Mouse (Mus musculus): ENCODE data around the gene Trappc6a. TPM values are rescaled to one million over a fixed set of nuclear protein-coding genes. Genes with fewer than 3 reads are reported as not detected.
"Not testable (repeated sequence)": the region's sequence is repeated elsewhere in the genome, so short reads cannot be mapped to it uniquely, and the experiment has no call there.

Gene Trappc6a
- polyA plus RNA-seq, 1 experiment from 2014 or later = 101 TPM

- H3K4me2 ChIP-seq (ENCODE audit: low read depth, low read length); H3K9me3 ChIP-seq (replicated peaks; ENCODE audit: control insufficient read depth, low read length); ATAC-seq (ENCODE audit: insufficient read depth, low FRiP score); H3K9ac ChIP-seq (ENCODE audit: low read length); H3K27me3 ChIP-seq (ENCODE audit: control insufficient read depth, insufficient read depth, low read length); H3K36me3 ChIP-seq (ENCODE audit: control insufficient read depth, insufficient read depth, low read length); H3K27ac ChIP-seq (ENCODE audit: low read length); H3K4me1 ChIP-seq (ENCODE audit: control insufficient read depth, insufficient read depth, low read length); H3K4me3 ChIP-seq (replicated peaks; ENCODE audit: low read length): not testable (repeated sequence)
- WGBS = 82% methylated on average over 6 of the region's 7 CpGs
These were observed 3.7 kb downstream of the Trappc6a start for GRCm38 (mm10) chr7:19511934-19512333.

GRCm38 (mm10) chr7:19512353-19512752 is 4.2 kb downstream of the Trappc6a start:
- H3K9ac ChIP-seq (ENCODE audit: low read length) = no peak overlapping the region
- no peak overlapping the region for H3K4me2 ChIP-seq (ENCODE audit: low read depth, low read length)
- no peaks in the 10 kb centered on the region for H3K9me3 ChIP-seq (replicated peaks; ENCODE audit: control insufficient read depth, low read length)
- H3K4me1 ChIP-seq (ENCODE audit: control insufficient read depth, insufficient read depth, low read length) = 0 out of 2 replicates have a peak, but pooled peaks cover 8% of the 10 kb centered on the region
- no peaks in the 10 kb centered on the region for H3K36me3 ChIP-seq (ENCODE audit: control insufficient read depth, insufficient read depth, low read length)
- no peak overlapping the region for H3K27ac ChIP-seq (ENCODE audit: low read length)
- no peak for ATAC-seq (ENCODE audit: insufficient read depth, low FRiP score)
- H3K27me3 ChIP-seq (ENCODE audit: control insufficient read depth, insufficient read depth, low read length) = no peaks in the 10 kb centered on the region
- no peak overlapping the region for H3K4me3 ChIP-seq (replicated peaks; ENCODE audit: low read length)
- WGBS = 70% methylated on average over 6 of the region's 6 CpGs

DNA sequence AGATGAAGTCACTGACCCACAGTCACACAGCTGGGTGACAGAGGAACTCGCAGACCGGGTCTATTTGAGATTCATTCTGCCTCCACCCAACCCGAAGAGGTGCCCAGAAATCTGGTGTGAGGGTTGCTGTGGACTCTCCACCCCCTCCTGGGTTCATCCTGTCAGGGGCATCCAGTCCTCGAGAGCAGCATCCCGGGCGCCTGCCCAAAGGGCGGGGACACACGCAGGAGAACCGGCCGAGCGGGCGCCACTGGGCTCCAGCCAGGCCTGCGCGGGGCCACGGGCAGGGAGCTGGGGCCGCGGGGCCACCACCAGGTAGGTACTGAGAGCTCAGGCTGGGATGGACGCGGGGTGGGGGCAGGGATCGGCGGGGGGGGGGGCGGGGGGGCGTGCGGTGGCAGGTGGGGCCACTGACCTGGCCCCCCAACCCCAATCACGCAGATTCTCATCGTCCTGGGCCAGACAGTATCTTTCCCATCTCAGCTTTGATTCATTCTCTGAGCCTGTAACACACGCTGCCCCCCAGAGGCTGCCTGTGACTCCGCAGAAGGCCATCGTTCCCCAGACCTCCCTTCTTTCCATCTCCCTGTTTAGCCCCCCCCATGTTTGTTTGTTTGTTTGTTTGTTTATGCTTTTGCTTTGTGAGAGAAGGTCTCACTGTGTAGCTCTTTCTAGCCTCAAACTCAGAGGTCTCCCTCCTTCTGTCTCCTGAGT is 9.6 kb downstream of the Trappc6a start, which contains the start of gene Nkpd1:
Gene Nkpd1 (plus strand): TSS at position 187 of the 714 bp plus-strand sequence.
- peak within 1 kb of the TSS; percentile 21 for H3K4me3 ChIP-seq (replicated peaks; ENCODE audit: low read length)
- H3K4me2 ChIP-seq (ENCODE audit: low read depth, low read length) = peak within 1 kb of the TSS; percentile 45
- H3K27ac ChIP-seq (ENCODE audit: low read length) = no peak within 1 kb of the TSS
- H3K9ac ChIP-seq (ENCODE audit: low read length) = peak within 1 kb of the TSS; percentile 56
- peaks cover 43% of the 10 kb centered on the region for H3K27me3 ChIP-seq (ENCODE audit: control insufficient read depth, insufficient read depth, low read length)
- H3K36me3 ChIP-seq (ENCODE audit: control insufficient read depth, insufficient read depth, low read length) = no peaks in the 10 kb centered on the region
- WGBS = 5% methylated on average over 20 of the region's 29 CpGs
- peaks cover 9% of the 10 kb centered on the region for H3K4me1 ChIP-seq (ENCODE audit: control insufficient read depth, insufficient read depth, low read length)
- 0 out of 2 replicates have a peak, but pooled peaks have one; percentile 14 for ATAC-seq (ENCODE audit: insufficient read depth, low FRiP score)
- no peaks in the 10 kb centered on the region for H3K9me3 ChIP-seq (replicated peaks; ENCODE audit: control insufficient read depth, low read length)

DNA sequence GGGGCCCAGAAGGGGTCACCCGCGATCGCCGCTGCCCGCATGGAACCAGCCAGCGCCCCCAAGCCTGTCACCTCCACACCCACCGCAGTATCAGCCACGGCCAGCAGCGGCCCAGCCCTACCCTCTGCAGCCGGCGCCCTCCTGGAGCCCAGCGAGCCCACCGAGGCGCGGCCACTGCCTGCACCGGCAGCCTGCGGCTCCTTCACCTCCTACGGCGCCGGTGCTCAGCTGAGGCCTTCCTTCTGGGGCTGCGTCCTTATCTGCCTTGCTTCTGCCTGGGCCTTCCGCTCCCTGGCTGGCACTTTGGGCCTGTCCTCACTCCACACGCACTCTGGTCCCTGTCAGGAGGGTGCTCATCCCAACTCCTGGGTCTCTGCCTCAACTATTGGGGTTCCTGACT is 11.8 kb downstream of the Trappc6a start:
- H3K27me3 ChIP-seq (ENCODE audit: control insufficient read depth, insufficient read depth, low read length) = peaks cover 65% of the 10 kb centered on the region

DNA sequence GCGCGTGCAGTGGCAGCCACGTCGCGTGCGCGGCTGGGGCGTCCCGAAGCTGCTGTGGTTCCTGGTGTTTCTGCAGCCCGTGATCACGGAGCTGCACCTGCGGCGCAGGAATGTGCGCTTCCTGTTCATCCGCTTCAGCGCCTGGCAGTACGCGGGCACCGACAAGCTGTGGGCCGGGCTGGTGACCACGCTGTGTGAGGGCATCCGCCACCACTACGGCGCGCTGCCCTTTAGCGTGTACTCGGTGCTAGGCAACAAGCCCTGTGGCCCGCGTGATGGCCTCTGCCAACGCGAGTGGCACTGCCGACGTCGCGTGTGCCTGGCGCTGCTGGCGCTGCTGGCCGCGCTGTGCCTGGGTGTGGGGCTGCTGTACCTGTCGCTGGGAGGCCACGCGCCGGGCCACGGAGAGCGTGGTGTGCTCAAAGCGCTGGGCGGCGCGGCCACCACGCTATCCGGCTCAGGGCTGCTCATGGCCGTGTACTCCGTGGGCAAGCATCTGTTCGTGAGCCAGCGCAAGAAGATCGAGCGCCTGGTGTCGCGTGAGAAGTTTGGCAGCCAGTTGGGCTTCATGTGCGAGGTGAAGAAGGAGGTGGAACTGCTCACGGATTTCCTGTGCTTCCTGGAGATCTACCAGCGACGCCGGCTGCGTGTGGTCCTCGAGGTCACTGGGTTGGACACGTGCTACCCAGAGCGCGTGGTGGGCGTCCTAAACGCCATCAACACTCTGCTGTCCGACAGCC is 15.0 kb downstream of the Trappc6a start:
- peak overlapping the region; percentile 45 for H3K4me3 ChIP-seq (replicated peaks; ENCODE audit: low read length)
- peak; percentile 8; the same call in 1 of the 2 replicates for ATAC-seq (ENCODE audit: insufficient read depth, low FRiP score)

More for the DNA sequence above, 11.8 kb downstream of the Trappc6a start:
- no peaks in the 10 kb centered on the region for H3K36me3 ChIP-seq (ENCODE audit: control insufficient read depth, insufficient read depth, low read length)
- no peak overlapping the region for H3K27ac ChIP-seq (ENCODE audit: low read length)
- peak overlapping the region; percentile 57 for H3K9ac ChIP-seq (ENCODE audit: low read length)
- peaks cover 24% of the 10 kb centered on the region for H3K4me1 ChIP-seq (ENCODE audit: control insufficient read depth, insufficient read depth, low read length)
- H3K4me2 ChIP-seq (ENCODE audit: low read depth, low read length) = peak overlapping the region; percentile 42; the same call in 1 of the 2 replicates
- H3K4me3 ChIP-seq (replicated peaks; ENCODE audit: low read length) = peak overlapping the region; percentile 22
- WGBS = 6% methylated on average over 22 of the region's 23 CpGs
- H3K9me3 ChIP-seq (replicated peaks; ENCODE audit: control insufficient read depth, low read length) = no peaks in the 10 kb centered on the region
- no peak for ATAC-seq (ENCODE audit: insufficient read depth, low FRiP score)

GRCm38 (mm10) chr7:19523757-19524419 is 15.7 kb downstream of the Trappc6a start:
- Histone ChIP-seq H3K4me2 (ENCODE audit: low read depth, low read length) (peak overlapping the region; percentile 73), H3K4me1 (ENCODE audit: control insufficient read depth, insufficient read depth, low read length) (peaks cover 21% of the 10 kb centered on the region), H3K9me3 (replicated peaks; ENCODE audit: control insufficient read depth, low read length) (no peaks in the 10 kb centered on the region), H3K4me3 (replicated peaks; ENCODE audit: low read length) (peak overlapping the region; percentile 45), H3K36me3 (ENCODE audit: control insufficient read depth, insufficient read depth, low read length) (no peaks in the 10 kb centered on the region), H3K27ac (ENCODE audit: low read length) (no peak overlapping the region), H3K27me3 (ENCODE audit: control insufficient read depth, insufficient read depth, low read length) (peaks cover 65% of the 10 kb centered on the region), H3K9ac (ENCODE audit: low read length) (peak overlapping the region; percentile 61)
- no peak for ATAC-seq (ENCODE audit: insufficient read depth, low FRiP score)
- 1% methylated on average over 64 of the region's 64 CpGs for WGBS

More for the DNA sequence above, 15.0 kb downstream of the Trappc6a start:
- peak overlapping the region; percentile 61 for H3K9ac ChIP-seq (ENCODE audit: low read length)
- H3K9me3 ChIP-seq (replicated peaks; ENCODE audit: control insufficient read depth, low read length) = no peaks in the 10 kb centered on the region
- peaks cover 21% of the 10 kb centered on the region for H3K4me1 ChIP-seq (ENCODE audit: control insufficient read depth, insufficient read depth, low read length)
- 10% methylated on average over 72 of the region's 72 CpGs for WGBS
- H3K4me2 ChIP-seq (ENCODE audit: low read depth, low read length) = peak overlapping the region; percentile 73
- H3K36me3 ChIP-seq (ENCODE audit: control insufficient read depth, insufficient read depth, low read length) = no peaks in the 10 kb centered on the region
- H3K27me3 ChIP-seq (ENCODE audit: control insufficient read depth, insufficient read depth, low read length) = peaks cover 69% of the 10 kb centered on the region
- H3K27ac ChIP-seq (ENCODE audit: low read length) = no peak overlapping the region

DNA sequence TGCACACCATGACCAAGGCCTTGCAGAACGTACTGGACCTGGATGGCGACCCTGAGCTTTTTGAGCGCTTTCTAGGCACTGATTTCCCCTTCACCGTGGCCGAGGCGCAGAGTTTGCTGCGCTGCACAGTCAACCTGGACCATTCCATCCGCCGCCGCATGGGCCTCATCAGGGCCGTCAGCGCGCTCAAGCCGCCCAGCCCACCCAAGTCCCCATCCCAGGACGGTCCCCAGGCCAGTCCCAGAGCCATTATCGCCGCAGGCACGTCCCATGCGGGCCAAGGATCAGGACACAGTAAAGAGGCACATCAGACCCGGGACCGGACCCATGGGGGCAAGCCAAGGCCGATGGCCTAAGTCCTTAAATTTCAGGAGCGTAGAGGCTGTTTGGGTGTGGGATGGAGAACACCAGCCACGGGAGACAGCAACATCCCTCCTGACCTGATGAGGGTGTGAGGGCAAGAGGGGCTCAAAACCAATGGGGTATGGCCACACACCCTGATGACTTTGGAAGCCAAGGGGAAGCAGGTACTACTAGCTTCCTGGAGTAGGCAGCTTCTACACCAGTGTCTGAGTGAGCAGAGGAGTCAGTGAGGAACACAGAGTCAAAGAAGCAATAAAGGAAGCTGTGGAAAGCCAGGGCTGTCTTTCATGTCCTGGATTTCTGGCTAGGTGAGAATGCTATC is 16.4 kb downstream of the Trappc6a start:
- H3K9ac ChIP-seq (ENCODE audit: low read length) = peak overlapping the region; percentile 61
- peak overlapping the region; percentile 45 for H3K4me3 ChIP-seq (replicated peaks; ENCODE audit: low read length)
- H3K27ac ChIP-seq (ENCODE audit: low read length) = no peak overlapping the region
- H3K36me3 ChIP-seq (ENCODE audit: control insufficient read depth, insufficient read depth, low read length) = no peaks in the 10 kb centered on the region
- peaks cover 21% of the 10 kb centered on the region for H3K4me1 ChIP-seq (ENCODE audit: control insufficient read depth, insufficient read depth, low read length)
- peak overlapping the region; percentile 73 for H3K4me2 ChIP-seq (ENCODE audit: low read depth, low read length)
- no peak for ATAC-seq (ENCODE audit: insufficient read depth, low FRiP score)
- WGBS = 12% methylated on average over 24 of the region's 24 CpGs
- H3K9me3 ChIP-seq (replicated peaks; ENCODE audit: control insufficient read depth, low read length) = no peaks in the 10 kb centered on the region
- peaks cover 58% of the 10 kb centered on the region for H3K27me3 ChIP-seq (ENCODE audit: control insufficient read depth, insufficient read depth, low read length)

- Histone ChIP-seq H3K9ac (ENCODE audit: low read length) (no peak overlapping the region), H3K36me3 (ENCODE audit: control insufficient read depth, insufficient read depth, low read length) (no peaks in the 10 kb centered on the region), H3K4me3 (replicated peaks; ENCODE audit: low read length) (no peak overlapping the region), H3K27me3 (ENCODE audit: control insufficient read depth, insufficient read depth, low read length) (peaks cover 53% of the 10 kb centered on the region), H3K9me3 (replicated peaks; ENCODE audit: control insufficient read depth, low read length) (no peaks in the 10 kb centered on the region), H3K27ac (ENCODE audit: low read length) (no peak overlapping the region), H3K4me1 (ENCODE audit: control insufficient read depth, insufficient read depth, low read length) (peaks cover 17% of the 10 kb centered on the region), H3K4me2 (ENCODE audit: low read depth, low read length) (no peak overlapping the region)
- no peak for ATAC-seq (ENCODE audit: insufficient read depth, low FRiP score)
- WGBS = 67% methylated on average over 2 of the region's 2 CpGs
These were observed 16.9 kb downstream of the Trappc6a start for GRCm38 (mm10) chr7:19525105-19525481.
